Mouse (Mus musculus) c-Kit-positive CD71-positive TER-119-negative erythroid progenitor cells, embryonic 14.5 days (primary cell): ENCODE results near the gene Prdm16.
A peak's percentile ranks its signal among the peaks of the same experiment; 100 is the strongest.

Experiments used
- DNase-seq: peaks from one replicate; pipeline ENCODE4 v3.0.0-alpha.2; 2013; ENCODE audit warnings: low read depth

Prdm16 gene

GRCm38 (mm10) chr4:154385918-154386317, 250.8 kb downstream of the Prdm16 start:
- DNase-seq = no peak

GRCm38 (mm10) chr4:154385208-154385607, 251.5 kb downstream of the Prdm16 start:
- no peak for DNase-seq

- no peak for DNase-seq
Measured at GRCm38 (mm10) chr4:154378876-154379275, 257.8 kb downstream of the Prdm16 start.

- no peak for DNase-seq
Measured at GRCm38 (mm10) chr4:154375939-154376625, 260.6 kb downstream of the Prdm16 start.

- DNase-seq = no peak
Measured at GRCm38 (mm10) chr4:154371542-154372247, 265.0 kb downstream of the Prdm16 start.

GRCm38 (mm10) chr4:154370841-154371240, 265.8 kb downstream of the Prdm16 start:
- no peak for DNase-seq

GRCm38 (mm10) chr4:154369089-154369488, 267.6 kb downstream of the Prdm16 start:
- DNase-seq = no peak

GRCm38 (mm10) chr4:154366836-154367235, 269.8 kb downstream of the Prdm16 start:
- no peak for DNase-seq

GRCm38 (mm10) chr4:154364752-154365151, 271.9 kb downstream of the Prdm16 start:
- no peak for DNase-seq

GRCm38 (mm10) chr4:154360850-154361249, 275.8 kb downstream of the Prdm16 start:
- no peak for DNase-seq

- DNase-seq = no peak
Measured at GRCm38 (mm10) chr4:154360441-154360840, 276.2 kb downstream of the Prdm16 start.

GRCm38 (mm10) chr4:154359762-154360300, 276.8 kb downstream of the Prdm16 start:
- no peak for DNase-seq

GRCm38 (mm10) chr4:154358816-154359215, 277.9 kb downstream of the Prdm16 start:
- DNase-seq = no peak

GRCm38 (mm10) chr4:154358370-154358769, 278.3 kb downstream of the Prdm16 start:
- no peak for DNase-seq

GRCm38 (mm10) chr4:154355408-154355807, 281.3 kb downstream of the Prdm16 start:
- no peak for DNase-seq

GRCm38 (mm10) chr4:154352246-154352645, 284.4 kb downstream of the Prdm16 start:
- DNase-seq = no peak

- DNase-seq = no peak
Measured at GRCm38 (mm10) chr4:154348197-154348786, 288.4 kb downstream of the Prdm16 start.

GRCm38 (mm10) chr4:154346731-154347522, 289.7 kb downstream of the Prdm16 start:
- DNase-seq = no peak

GRCm38 (mm10) chr4:154336650-154337049, 300.0 kb downstream of the Prdm16 start:
- no peak for DNase-seq

- DNase-seq = no peak
Measured at GRCm38 (mm10) chr4:154335761-154336160, 300.9 kb downstream of the Prdm16 start, which contains the start of gene B230104I21Rik. Gene B230104I21Rik, plus strand, starts transcription at chr4:154336127.

- peak; percentile 9 for DNase-seq
Measured at GRCm38 (mm10) chr4:154334699-154335402, 301.8 kb downstream of the Prdm16 start.
